Comparison of ENCODE assay signal across 12 mouse cellular contexts in the genomic region with DNA sequence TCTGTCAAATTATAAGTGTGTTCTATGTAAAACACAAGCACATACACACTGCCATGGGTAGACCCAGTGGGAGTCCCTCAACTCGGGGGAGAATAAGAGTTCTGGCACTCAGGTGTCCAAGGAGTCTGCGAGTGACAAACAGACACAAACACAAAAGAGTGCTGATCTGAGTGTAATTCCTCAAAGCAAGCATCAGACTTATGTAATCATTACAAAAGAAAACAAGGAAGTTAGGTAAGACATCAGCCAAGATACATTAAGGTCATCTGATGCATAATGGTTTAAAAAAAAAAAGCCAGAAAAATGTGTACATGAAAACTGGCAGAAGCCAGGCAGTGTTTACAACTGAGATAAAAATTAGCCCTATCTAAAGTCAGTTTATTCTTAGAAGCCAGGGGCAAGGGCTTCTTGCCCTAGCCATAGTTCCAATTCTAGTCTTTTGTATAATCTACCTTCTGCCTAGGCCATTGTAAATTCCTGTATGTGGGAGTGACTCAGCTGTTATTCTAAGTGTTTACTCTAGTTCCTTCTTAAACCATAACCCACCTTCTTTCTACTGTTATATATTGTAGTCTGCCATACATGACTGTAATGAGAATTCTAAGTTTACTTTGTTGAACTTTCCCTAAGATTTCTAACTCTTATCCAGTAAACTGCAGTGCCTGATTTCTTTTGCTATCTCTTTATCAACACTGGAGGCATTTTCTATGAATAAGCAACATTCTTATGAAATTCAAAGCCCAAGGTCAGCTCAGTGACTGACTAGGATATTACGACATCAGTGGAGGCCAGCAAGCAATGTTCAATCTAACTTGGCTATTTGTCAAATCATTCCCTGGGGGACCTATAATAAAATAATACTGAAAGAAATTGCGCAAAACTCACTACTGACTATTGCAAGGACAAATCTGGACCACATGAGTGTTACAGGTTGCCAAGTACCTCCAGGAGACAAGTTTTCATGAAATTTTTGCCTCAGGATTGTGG.
A peak's percentile ranks its signal among the peaks of the same experiment; 100 is the strongest.
DNase-seq lines count a peak whose midpoint lies in the region; ATAC-seq and TF ChIP-seq lines count a peak whose summit lies in the region.
"Had no signal": no experiment of that assay in that cellular context is flagged by ENCODE, and none has a peak within 500 bp of the region (broad histone marks: within the 10 kb centered on the region; RNA-seq: fewer than 3 reads in every experiment).

No protein-coding gene starts in this region.

- no peaks in the 10 kb centered on the region for H3K36me3 ChIP-seq in heart, embryonic 10.5 days
- H3K36me3 ChIP-seq in MEL (ENCODE audit: control insufficient read depth in 1 of 2, insufficient read depth in 2 of 2, low read length in 2 of 2) = no peaks in the 10 kb centered on the region; a peak in 1 of 4 replicates
- H3K36me3 ChIP-seq: embryonic facial prominence, embryonic 12.5 days; lung, embryonic 15.5 days had no signal

- peak; percentile 18 for DNase-seq in heart, adult 18-20 months
- DNase-seq in heart, embryonic 10.5 days (ENCODE audit: low spot score) = no peak
- DNase-seq in 3T3-L1 (ENCODE audit: low read depth, low spot score) (peak; percentile 79), MEL (ENCODE audit: low read depth, low spot score) (peak; percentile 6)
- DNase-seq in layer of hippocampus, adult 11-12 months (ENCODE audit: low spot score) = no peak
- DNase-seq in cerebellum, postnatal 10 days = no peak
- DNase-seq: heart, postnatal 4 days had no signal

- H3K9ac ChIP-seq in MEL (ENCODE audit: control insufficient read depth, low read depth, low read length, poor library complexity, severe bottlenecking) = no peak overlapping the region
- H3K9ac ChIP-seq: embryonic facial prominence, embryonic 12.5 days; lung, embryonic 15.5 days had no signal

- 88% methylated on average over 4 of the region's 4 CpGs for WGBS in heart, embryonic 10.5 days

- H3K4me3 ChIP-seq in heart, embryonic 10.5 days = no peak overlapping the region
- H3K4me3 ChIP-seq in MEL (ENCODE audit: control insufficient read depth in 1 of 2, insufficient read depth in 1 of 2, low read depth in 2 of 2, low read length in 2 of 2) = no peak overlapping the region
- H3K4me3 ChIP-seq: embryonic facial prominence, embryonic 12.5 days; lung, embryonic 15.5 days had no signal

- no peak for TF ChIP-seq RAD21 in MEL (IDR thresholded peaks at IDR 0.05; ENCODE audit: low read depth, low read length)

- ATAC-seq in granulocyte monocyte progenitor cell, adult 5-6 weeks (replicated peaks; ENCODE audit: poor library complexity, severe bottlenecking) = peak; percentile 20; the same call in 1 of the 2 replicates
- ATAC-seq: hindbrain, postnatal 0 days; Patski had no signal

- TF ChIP-seq CTCF in MEL (IDR thresholded peaks at IDR 0.05 in 2 of 3, conservative IDR thresholded peaks at IDR 0.05 in 1 of 3; ENCODE audit: control insufficient read depth in 1 of 3, insufficient read depth in 1 of 3, low read depth in 2 of 3, low read length in 3 of 3, poor library complexity in 1 of 3, severe bottlenecking in 1 of 3) = no peak

- no peaks in the 10 kb centered on the region for H3K79me2 ChIP-seq in MEL (ENCODE audit: control insufficient read depth, insufficient read depth, low read length, poor library complexity)

- no peaks in the 10 kb centered on the region for H3K27me3 ChIP-seq in heart, embryonic 10.5 days (ENCODE audit: insufficient read depth, poor library complexity, severe bottlenecking)
- H3K27me3 ChIP-seq in MEL (ENCODE audit: control insufficient read depth in 1 of 2, insufficient read depth in 2 of 2, low read length in 2 of 2) = no peaks in the 10 kb centered on the region
- H3K27me3 ChIP-seq: embryonic facial prominence, embryonic 12.5 days; lung, embryonic 15.5 days; Patski had no signal

- TF ChIP-seq EP300 in MEL (IDR thresholded peaks at IDR 0.05; ENCODE audit: low read depth in 1 of 2, low read length in 2 of 2) = no peak

- H3K9me3 ChIP-seq in heart, embryonic 10.5 days = no peaks in the 10 kb centered on the region
- no peaks in the 10 kb centered on the region for H3K9me3 ChIP-seq in MEL (replicated peaks; ENCODE audit: insufficient read depth, low read length)
- H3K9me3 ChIP-seq: embryonic facial prominence, embryonic 12.5 days; lung, embryonic 15.5 days had no signal

- H3K27ac ChIP-seq in heart, embryonic 10.5 days = no peak overlapping the region
- H3K27ac ChIP-seq in MEL (ENCODE audit: control insufficient read depth, low read depth, low read length) = no peak overlapping the region
- H3K27ac ChIP-seq: embryonic facial prominence, embryonic 12.5 days; hindbrain, postnatal 0 days; lung, embryonic 15.5 days had no signal

- no peak for TF ChIP-seq POLR2A in MEL (IDR thresholded peaks at IDR 0.05; ENCODE audit: control insufficient read depth in 1 of 2, insufficient read depth in 1 of 2, low read depth in 1 of 2, low read length in 2 of 2, poor library complexity in 1 of 2)

- no peaks in the 10 kb centered on the region for H3K4me1 ChIP-seq in heart, embryonic 10.5 days
- H3K4me1 ChIP-seq in MEL (ENCODE audit: control insufficient read depth in 1 of 2, insufficient read depth in 2 of 2, low read length in 2 of 2) = no peaks in the 10 kb centered on the region
- H3K4me1 ChIP-seq: embryonic facial prominence, embryonic 12.5 days; lung, embryonic 15.5 days had no signal

TF ChIP-seq in MEL, 35 proteins besides CTCF, POLR2A, EP300 and RAD21:
- no peak for TF ChIP-seq MAX (IDR thresholded peaks at IDR 0.05; ENCODE audit: low read length)
- 0 out of 2 replicates have a peak, but pooled peaks have one; percentile 23 for TF ChIP-seq ZNF384 (IDR thresholded peaks at IDR 0.05; ENCODE audit: low read depth, low read length)
- no peak for TF ChIP-seq ZKSCAN1 (IDR thresholded peaks at IDR 0.05; ENCODE audit: low read depth, low read length)

Comparison
In these comparisons a context has a peak if more than half of its experiments do, and no peak if none do; other contexts are left out.
1. DNase-seq: peak in heart, adult 18-20 months (2 of 2), 3T3-L1 (single experiment) and MEL (single experiment); none in heart, embryonic 10.5 days (single experiment), layer of hippocampus, adult 11-12 months (single experiment) and cerebellum, postnatal 10 days (0 of 2).